Mouse (Mus musculus): ENCODE results near the gene Dctn5. TPM values are rescaled to one million over a fixed set of nuclear protein-coding genes. Genes with fewer than 3 reads are reported as not detected.

Dctn5 gene
- polyA plus RNA-seq, 1 experiment from 2014 or later: 119 TPM

GRCm38 (mm10) chr7:122137071-122137470 is 4.2 kb downstream of the Dctn5 start:
- peaks cover 75% of the 10 kb centered on the region for H3K36me3 ChIP-seq (ENCODE audit: insufficient read depth)

GRCm38 (mm10) chr7:122138190-122138589 is 5.3 kb downstream of the Dctn5 start:
- Histone ChIP-seq H3K4me1 (ENCODE audit: insufficient read depth) (peaks cover 3% of the 10 kb centered on the region; the same call in 1 of the 2 replicates), H3K27ac (ENCODE audit: low read depth) (no peak overlapping the region), H3K4me2 (no peak overlapping the region), H3K9me3 (ENCODE audit: low read depth, low read length) (no peaks in the 10 kb centered on the region), H3K27me3 (ENCODE audit: insufficient read depth, low read length) (no peaks in the 10 kb centered on the region), H3K4me3 (ENCODE audit: low read depth, low read length) (no peak overlapping the region), H3K9ac (no peak overlapping the region), H3K36me3 (ENCODE audit: insufficient read depth) (peaks cover 85% of the 10 kb centered on the region)
- DNase-seq: no peak
- TF ChIP-seq CTCF (IDR thresholded peaks at IDR 0.05; ENCODE audit: low read depth): no peak
- 91% methylated on average over 5 of the region's 5 CpGs for WGBS
- no peak for ATAC-seq (ENCODE audit: insufficient read depth)

More at GRCm38 (mm10) chr7:122137071-122137470, 4.2 kb downstream of the Dctn5 start:
- Histone ChIP-seq H3K27ac (ENCODE audit: low read depth) (no peak overlapping the region), H3K27me3 (ENCODE audit: insufficient read depth, low read length) (no peaks in the 10 kb centered on the region), H3K4me3 (ENCODE audit: low read depth, low read length) (no peak overlapping the region), H3K9ac (no peak overlapping the region), H3K9me3 (ENCODE audit: low read depth, low read length) (no peaks in the 10 kb centered on the region), H3K4me1 (ENCODE audit: insufficient read depth) (peaks cover 3% of the 10 kb centered on the region; the same call in 1 of the 2 replicates), H3K4me2 (no peak overlapping the region)
- TF ChIP-seq CTCF (IDR thresholded peaks at IDR 0.05; ENCODE audit: low read depth): no peak
- ATAC-seq (ENCODE audit: insufficient read depth) (no peak), DNase-seq (no peak)

DNA sequence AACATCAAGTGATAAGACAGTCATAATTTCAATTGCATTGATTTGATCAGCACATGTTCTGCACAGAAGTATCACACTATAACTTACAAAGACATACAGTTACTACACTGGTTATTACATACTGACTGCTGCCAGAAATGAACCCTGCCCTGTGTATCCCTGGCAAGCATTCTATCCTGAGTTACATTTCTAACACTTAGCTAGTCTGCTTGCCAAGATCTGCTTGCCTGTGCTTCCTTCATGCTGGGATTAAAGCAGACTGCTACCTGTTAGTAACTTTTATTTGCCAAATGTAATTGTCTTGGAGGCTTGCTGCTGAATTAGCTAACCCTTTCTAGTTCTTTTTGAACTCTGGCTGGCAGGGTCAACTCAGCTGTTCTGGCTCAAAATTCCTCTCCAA is 8.2 kb downstream of the Dctn5 start:
- ATAC-seq (ENCODE audit: insufficient read depth) (no peak), DNase-seq (no peak)
- no peak overlapping the region for H3K4me3 ChIP-seq (ENCODE audit: low read depth, low read length)
- H3K9me3 ChIP-seq (ENCODE audit: low read depth, low read length): no peaks in the 10 kb centered on the region
- no peaks in the 10 kb centered on the region for H3K27me3 ChIP-seq (ENCODE audit: insufficient read depth, low read length)
- no peaks in the 10 kb centered on the region for H3K4me1 ChIP-seq (ENCODE audit: insufficient read depth)
- H3K27ac ChIP-seq (ENCODE audit: low read depth): no peak overlapping the region
- H3K36me3 ChIP-seq (ENCODE audit: insufficient read depth): peaks cover 94% of the 10 kb centered on the region
- H3K9ac ChIP-seq: no peak overlapping the region
- no peak for TF ChIP-seq CTCF (IDR thresholded peaks at IDR 0.05; ENCODE audit: low read depth)
- no peak overlapping the region for H3K4me2 ChIP-seq

GRCm38 (mm10) chr7:122152473-122152872 is 19.6 kb downstream of the Dctn5 start:
- ATAC-seq (ENCODE audit: insufficient read depth) (no peak), DNase-seq (peak; percentile 27)
- Histone ChIP-seq H3K4me2 (no peak overlapping the region), H3K9ac (no peak overlapping the region), H3K9me3 (ENCODE audit: low read depth, low read length) (no peaks in the 10 kb centered on the region), H3K27me3 (ENCODE audit: insufficient read depth, low read length) (no peaks in the 10 kb centered on the region), H3K36me3 (ENCODE audit: insufficient read depth) (peaks cover 20% of the 10 kb centered on the region), H3K4me1 (ENCODE audit: insufficient read depth) (no peaks in the 10 kb centered on the region), H3K4me3 (ENCODE audit: low read depth, low read length) (no peak overlapping the region), H3K27ac (ENCODE audit: low read depth) (no peak overlapping the region)
- WGBS: 68% methylated on average over 4 of the region's 4 CpGs
- no peak for TF ChIP-seq CTCF (IDR thresholded peaks at IDR 0.05; ENCODE audit: low read depth)

DNA sequence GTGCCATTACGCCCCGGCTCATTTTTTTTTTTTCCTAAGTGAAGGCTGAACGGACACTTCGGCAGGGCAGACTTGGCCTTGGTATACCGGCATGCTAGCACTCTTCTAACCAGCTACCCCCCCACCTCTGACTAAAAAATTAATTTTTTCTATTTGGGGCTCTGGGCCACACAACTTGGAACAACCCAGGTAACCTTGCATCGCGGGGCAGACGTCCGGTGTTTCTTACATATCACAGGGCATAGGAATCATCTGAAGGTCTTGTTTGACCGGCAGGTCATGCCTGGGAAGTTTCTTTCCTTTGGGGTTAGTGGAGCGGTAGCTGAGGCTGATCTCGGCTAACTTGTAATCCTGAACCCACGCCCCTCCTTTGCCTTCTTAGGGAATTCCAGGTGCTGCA is 25.6 kb downstream of the Dctn5 start:
- Histone ChIP-seq H3K27ac (ENCODE audit: low read depth) (peak overlapping the region; percentile 84), H3K36me3 (ENCODE audit: insufficient read depth) (peaks cover 28% of the 10 kb centered on the region), H3K9me3 (ENCODE audit: low read depth, low read length) (no peaks in the 10 kb centered on the region), H3K9ac (peak overlapping the region; percentile 67), H3K4me1 (ENCODE audit: insufficient read depth) (peaks cover 9% of the 10 kb centered on the region), H3K27me3 (ENCODE audit: insufficient read depth, low read length) (no peaks in the 10 kb centered on the region), H3K4me3 (ENCODE audit: low read depth, low read length) (peak overlapping the region; percentile 79), H3K4me2 (peak overlapping the region; percentile 66)
- ATAC-seq (ENCODE audit: insufficient read depth) (no peak), DNase-seq (no peak)
- WGBS: 6% methylated on average over 13 of the region's 13 CpGs
- no peak for TF ChIP-seq CTCF (IDR thresholded peaks at IDR 0.05; ENCODE audit: low read depth)

DNA sequence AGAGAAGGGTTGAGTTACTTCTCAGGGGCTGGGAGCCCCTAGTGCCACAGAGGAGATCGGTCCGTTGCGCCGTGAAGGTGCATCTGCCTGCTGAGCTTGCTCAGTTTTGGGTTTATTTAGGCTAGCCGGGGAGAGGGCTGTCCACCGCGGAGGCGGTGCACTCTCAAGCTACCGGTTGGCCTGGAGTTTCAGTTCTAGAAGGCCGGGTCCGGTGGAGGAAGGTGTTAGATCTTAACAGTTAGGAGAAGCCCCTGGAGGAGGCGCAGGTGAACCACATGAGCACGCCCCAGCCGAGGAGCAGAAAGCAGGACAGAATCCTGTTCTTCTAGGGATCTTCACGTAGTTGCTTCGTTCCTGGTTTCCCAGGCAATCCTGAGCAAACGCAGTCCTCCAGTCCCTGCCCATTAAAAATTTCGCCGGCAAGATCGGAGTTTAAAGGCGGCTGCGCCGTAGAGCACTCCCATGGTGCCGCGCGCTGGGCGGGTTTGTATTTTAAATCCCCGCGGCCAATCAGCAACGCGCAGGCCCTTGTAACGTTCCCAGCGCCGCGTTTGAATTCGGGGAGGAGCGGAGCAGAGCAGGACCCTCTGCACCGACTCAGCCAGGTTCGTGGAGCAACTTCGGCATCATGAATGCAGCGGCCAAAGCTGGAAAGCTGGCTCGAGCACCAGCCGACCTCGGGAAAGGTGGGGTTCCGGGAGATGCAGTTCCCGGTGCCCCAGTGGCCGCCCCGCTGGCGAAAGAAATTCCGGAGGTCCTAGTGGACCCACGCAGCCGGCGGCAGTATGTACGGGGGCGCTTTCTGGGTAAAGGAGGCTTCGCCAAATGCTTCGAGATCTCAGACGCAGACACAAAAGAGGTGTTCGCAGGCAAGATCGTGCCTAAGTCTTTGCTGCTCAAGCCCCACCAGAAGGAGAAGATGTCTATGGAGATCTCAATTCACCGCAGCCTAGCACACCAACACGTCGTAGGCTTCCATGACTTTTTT is 26.4 kb downstream of the Dctn5 start, which contains the start of gene Plk1:
Gene Plk1, plus strand, starts transcription at position 525 of the 988 bp plus-strand sequence.
- Histone ChIP-seq H3K9me3 (ENCODE audit: low read depth, low read length) (no peaks in the 10 kb centered on the region), H3K4me1 (ENCODE audit: insufficient read depth) (peaks cover 9% of the 10 kb centered on the region), H3K4me3 (ENCODE audit: low read depth, low read length) (peak within 1 kb of the TSS; percentile 79), H3K27me3 (ENCODE audit: insufficient read depth, low read length) (no peaks in the 10 kb centered on the region), H3K4me2 (peak within 1 kb of the TSS; percentile 66), H3K36me3 (ENCODE audit: insufficient read depth) (peaks cover 33% of the 10 kb centered on the region), H3K9ac (peak within 1 kb of the TSS; percentile 74), H3K27ac (ENCODE audit: low read depth) (peak within 1 kb of the TSS; percentile 86)
- peak; percentile 97 for DNase-seq
- peak; percentile 10; the same call in 1 of the 2 replicates for TF ChIP-seq CTCF (IDR thresholded peaks at IDR 0.05; ENCODE audit: low read depth)
- peak; percentile 95 for ATAC-seq (ENCODE audit: insufficient read depth)
- WGBS: under 1% methylated on average over 63 of the region's 63 CpGs

DNA sequence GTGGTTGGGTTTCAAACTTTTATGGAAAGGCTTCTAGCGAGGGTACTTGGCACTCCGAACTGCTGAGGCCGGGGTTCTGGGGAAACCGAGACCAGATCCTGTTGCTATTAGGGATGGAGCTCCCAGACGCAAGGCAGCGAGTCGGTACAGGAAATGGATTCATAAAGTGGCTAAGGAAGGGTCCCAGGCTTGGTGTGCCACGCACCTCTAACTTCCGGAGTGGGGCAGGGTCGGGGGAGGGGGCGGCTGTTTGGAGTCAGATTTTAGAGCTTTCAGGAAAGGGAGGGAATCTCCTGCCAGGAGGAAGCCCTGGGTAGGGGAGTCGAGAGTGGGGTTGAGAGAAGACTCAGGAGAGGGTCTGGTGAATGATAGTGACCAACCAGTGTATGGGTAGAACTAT is 27.2 kb downstream of the Dctn5 start:
- WGBS: under 1% methylated on average over 12 of the region's 12 CpGs
- Histone ChIP-seq H3K36me3 (ENCODE audit: insufficient read depth) (peaks cover 42% of the 10 kb centered on the region), H3K4me3 (ENCODE audit: low read depth, low read length) (peak overlapping the region; percentile 79), H3K27me3 (ENCODE audit: insufficient read depth, low read length) (no peaks in the 10 kb centered on the region), H3K4me1 (ENCODE audit: insufficient read depth) (peaks cover 9% of the 10 kb centered on the region), H3K4me2 (peak overlapping the region; percentile 66), H3K9ac (peak overlapping the region; percentile 74), H3K9me3 (ENCODE audit: low read depth, low read length) (no peaks in the 10 kb centered on the region), H3K27ac (ENCODE audit: low read depth) (peak overlapping the region; percentile 86; the same call in 1 of the 2 replicates)
- peak; percentile 10 for ATAC-seq (ENCODE audit: insufficient read depth)
- no peak for TF ChIP-seq CTCF (IDR thresholded peaks at IDR 0.05; ENCODE audit: low read depth)
- peak; percentile 47 for DNase-seq
